Mouse (Mus musculus): ENCODE results near the gene Cdk20.
A peak's percentile ranks its signal among the peaks of the same experiment; 100 is the strongest.

The Cdk20 gene

DNA sequence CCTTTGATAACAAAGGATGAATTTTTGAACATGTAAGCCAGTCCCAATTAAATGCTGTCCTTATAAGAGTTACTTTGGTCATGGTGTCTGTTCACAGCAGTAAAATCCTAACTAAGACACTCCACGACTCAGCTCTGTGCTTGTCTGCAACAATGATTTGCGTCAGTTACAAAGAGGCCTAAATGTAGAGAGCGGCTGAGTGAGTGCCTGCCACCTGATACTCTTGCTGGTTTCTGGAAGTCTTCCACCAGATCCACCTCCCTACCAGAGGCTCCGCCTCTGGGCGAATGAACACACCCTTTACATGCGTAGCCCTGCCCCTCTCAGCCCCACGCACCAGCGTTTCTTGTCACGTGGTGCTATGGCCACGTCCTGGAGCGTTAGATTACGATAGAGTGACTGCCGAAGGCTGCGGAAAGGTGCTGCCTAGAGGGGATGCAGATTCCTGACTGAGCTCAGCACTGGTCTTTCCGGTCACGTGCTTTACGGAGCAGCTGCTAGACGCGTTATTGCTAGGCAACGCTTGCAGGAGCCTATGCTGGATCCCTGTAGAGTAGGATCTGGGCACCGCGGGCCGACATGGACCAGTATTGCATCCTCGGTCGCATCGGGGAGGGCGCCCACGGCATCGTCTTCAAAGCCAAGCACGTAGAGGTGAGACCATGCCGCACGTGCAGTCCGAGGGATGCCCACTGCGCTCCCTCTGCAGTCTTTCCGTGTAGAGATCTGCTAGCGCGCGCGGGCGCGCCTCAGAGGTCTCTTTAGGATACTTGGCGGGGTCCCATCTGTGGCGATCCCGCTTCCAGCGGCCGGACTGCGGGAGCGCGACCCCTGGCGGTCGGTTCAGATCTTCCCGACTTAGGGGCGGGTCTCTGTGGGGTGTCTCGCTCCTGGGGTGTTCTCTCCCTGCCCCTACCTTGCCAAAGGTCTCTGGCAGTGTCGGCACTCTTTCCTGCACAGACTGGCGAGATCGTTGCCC lies at the start of gene Cdk20:
TSS of gene Cdk20 (plus strand) at position 298 of the 979 bp plus-strand sequence.
- DNase-seq (ENCODE audit: low spot score) = peak; percentile 96

DNA sequence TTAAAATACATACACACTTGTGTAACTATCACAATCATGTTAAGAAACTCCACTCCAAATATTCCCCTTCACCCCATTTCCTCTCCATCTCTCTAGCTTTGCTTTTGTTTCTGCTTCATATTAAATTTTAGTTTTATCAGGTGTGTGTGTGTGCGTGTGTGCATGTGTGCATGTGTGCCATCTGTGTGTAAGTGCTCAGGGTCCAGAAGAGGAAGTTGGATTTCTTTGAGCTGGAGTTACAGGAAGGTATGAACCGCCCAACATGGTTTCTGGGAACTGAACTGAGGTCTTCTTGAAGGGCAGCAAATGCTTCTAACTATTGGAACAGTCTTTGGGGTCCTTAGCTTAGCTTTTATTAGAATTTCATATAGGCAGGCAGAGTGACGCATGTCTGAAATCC lies 47.2 kb upstream of the Cdk20 start:
- DNase-seq (ENCODE audit: low spot score) = no peak

DNA sequence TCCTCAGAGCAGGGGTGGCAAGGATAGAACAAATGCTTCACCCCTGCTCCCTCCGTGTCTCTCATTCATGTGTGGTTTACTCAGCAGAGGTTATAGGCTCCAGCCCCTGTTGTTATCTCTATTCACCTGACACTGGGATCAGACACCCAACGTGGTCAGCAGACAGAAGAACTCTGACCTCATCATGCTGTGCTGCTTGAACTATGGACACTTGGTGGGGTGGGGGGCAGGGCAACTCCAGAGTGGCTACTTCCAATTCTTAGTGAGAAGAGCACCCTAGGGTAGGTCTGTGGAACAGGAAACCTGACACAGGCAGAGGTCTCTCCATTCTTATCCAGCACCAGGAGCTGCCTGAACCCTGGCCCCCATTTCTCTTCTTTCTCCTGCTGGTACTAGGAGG lies 46.1 kb upstream of the Cdk20 start:
- no peak for DNase-seq (ENCODE audit: low spot score)

DNA sequence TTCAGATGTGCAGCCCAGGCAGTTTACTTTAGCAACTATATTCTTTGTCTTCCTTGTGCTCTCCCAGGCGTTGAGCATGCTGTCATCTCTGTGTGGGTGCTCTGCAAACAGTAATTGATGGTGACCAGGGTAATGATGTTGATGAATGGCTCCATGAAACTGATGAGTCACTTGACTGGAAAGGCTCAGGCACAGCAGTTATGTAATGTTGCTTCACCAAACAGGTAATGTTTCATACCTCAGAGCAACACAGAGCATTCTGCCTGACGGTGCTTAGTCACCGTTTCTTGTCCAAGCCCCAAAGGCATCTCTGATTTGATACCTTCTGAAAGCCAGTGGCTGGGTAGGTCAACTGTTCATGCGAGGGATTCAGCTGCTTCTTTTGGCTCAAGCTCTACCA lies 43.7 kb upstream of the Cdk20 start:
- DNase-seq (ENCODE audit: low spot score) = no peak

DNA sequence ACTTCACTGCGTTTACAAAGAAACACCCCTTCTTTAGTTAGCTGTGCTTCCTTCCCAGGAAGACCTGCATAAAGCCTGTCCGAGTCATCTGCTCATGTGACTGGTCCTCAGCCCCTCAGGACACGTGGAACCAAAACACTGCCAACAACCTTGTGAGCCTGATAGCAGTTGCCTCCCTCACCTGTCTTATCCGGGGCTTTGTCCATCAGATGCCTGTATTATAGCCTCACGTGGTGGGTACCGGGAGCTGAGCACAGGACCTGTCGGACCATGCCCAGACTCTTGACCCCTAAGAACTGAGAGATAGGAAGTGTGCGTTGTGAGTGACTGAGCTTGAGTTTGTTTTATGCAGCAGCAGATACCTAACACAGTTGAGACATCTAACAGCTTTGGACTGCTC lies 35.1 kb upstream of the Cdk20 start:
- DNase-seq (ENCODE audit: low spot score) = no peak

DNA sequence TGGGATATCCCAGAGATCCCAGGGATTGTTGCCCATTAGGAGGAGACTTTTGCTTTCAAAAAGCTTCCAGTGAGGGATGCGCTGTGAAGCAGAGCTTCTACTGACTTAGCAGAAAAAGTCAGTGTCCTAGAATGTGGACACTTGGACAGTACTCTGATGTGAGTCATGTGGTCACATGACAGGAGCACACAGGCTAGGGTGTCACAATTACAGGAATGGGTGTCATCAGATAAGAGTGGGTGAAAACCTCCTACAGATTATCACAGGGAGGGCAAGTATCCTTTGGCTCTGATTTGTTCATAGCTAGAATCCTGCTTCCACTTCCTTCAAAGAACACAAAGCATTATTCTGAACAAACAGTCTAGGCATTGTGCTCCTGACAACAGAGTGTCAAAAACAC lies 34.0 kb upstream of the Cdk20 start:
- DNase-seq (ENCODE audit: low spot score) = no peak

DNA sequence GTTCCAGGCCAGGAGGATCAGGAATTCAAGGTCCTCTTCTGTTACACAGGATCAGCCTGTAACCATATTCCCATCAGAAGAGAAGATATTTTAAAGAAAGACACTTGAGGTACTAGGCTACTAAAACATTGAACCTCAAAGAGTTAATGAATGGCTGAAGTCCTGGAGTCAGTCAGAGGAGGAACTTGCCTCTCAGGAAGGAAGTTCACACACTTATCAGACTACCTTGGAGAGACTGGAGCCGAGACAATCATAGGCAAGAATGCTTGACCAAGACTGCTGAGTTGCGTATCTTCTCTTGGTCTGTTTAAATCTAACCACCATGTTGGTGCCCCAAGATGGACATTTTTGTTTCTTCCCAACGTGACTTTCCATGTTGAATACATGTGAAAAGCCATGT lies 32.2 kb upstream of the Cdk20 start:
- DNase-seq (ENCODE audit: low spot score) = no peak

DNA sequence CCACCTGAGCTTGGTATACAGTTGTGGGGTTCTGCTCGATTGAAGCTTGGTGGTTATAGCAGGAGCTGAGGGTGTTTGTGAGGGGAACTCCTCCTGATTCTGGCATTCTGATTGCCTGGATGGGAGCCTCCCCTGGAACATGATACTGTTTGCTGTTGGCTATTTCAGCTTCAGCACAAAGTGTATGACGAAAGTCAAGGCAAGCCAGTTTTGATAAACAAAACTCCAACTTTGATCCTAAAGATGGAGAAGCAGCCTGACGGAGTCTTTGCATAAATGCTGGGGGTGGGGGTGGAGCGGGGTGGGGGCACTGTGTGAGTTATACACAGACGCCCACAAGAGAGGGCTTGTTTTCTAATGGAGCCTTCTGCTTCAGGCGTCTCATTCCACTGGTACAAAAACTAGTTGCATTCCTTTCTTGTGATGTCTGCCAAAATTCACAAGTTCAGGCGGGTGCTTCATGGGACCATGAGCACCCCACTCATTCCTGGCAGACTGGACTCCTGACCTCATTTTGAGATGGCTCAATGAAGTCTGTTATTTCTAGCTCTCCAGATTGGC lies 31.2 kb upstream of the Cdk20 start:
- DNase-seq (ENCODE audit: low spot score) = peak; percentile 2

DNA sequence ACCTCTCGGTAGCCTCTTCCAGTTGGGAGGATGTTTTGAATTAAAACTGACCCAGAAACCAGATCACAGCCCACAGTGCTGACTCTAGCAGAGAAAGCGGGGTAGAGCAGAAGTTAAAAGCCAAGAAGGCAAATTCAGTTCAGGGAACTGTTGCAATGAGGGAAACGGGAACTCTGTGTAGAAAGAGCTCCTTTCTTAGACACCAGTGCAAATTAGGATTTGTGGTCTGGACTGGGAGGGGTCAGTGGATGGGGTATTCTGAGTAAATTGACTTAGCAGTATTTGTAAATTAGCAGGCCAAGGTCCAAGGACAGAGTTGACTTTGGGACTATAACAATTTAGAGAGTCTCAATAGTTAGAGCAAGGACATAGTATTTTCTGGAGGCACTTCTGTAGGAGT lies 30.1 kb upstream of the Cdk20 start:
- DNase-seq (ENCODE audit: low spot score) = no peak

DNA sequence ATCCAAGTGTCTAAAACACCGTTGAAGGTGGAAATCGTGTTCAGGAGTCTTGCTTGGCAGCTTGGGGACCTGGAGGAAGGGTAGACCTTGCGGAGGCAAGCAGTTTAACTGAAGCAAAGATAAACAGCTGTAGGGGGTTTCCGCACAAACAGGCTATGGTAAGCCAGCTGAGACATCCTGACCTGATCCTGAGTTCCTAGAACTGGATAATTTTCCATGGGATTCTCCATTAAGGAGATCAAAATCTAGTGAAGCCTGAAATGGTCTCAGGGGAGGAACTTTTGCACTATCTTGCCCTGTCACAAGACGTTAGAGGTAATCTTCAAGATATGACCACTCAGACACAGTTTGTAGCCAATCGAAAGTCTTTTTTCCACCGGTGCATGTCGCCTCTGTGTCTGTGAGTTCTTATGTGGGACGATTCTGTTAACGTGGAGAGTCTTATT lies 29.6 kb upstream of the Cdk20 start:
- no peak for DNase-seq (ENCODE audit: low spot score)

DNA sequence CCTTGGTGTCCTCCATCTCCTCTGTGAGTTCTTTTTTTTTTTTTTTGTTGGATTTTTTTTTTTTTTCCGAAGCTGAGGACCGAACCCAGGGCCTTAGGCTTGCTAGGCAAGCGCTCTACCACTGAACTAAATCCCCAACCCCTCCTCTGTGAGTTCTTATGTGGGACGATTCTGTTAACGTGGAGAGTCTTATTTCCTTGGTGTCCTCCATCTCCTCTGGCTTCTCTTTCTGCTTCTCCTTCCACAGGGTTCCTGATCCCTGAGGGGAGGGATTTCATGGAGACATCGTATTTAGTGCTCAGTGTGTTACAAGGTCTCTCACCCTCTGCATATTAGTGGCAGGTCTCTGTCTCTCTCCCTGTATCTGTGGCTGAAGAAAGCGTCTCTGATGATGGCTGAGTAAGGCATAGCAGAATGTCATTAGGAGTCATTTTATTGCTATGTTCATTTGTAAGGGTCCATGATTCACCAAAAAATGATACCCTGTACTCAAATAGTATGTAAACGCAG lies 29.1 kb upstream of the Cdk20 start:
- no peak for DNase-seq (ENCODE audit: low spot score)

DNA sequence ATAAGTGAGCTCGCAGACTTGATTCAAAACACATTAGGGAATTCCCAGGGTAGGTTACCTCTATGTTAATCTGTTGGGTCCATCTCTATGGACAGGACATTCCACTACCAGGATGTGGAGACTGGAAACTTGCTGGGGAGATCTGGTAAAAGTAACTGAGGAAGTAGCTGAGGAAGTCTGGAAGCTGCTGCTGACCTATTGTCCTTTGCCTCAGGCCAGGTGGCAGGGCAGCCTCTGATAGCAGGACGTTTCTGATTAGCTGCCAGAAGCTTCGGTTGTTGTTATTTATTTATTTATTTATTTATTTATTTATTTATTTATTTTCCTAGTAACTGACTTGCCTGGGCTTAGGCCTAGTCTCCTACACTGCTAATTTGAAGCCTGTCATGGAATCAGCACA lies 28.6 kb upstream of the Cdk20 start:
- DNase-seq (ENCODE audit: low spot score) = no peak

DNA sequence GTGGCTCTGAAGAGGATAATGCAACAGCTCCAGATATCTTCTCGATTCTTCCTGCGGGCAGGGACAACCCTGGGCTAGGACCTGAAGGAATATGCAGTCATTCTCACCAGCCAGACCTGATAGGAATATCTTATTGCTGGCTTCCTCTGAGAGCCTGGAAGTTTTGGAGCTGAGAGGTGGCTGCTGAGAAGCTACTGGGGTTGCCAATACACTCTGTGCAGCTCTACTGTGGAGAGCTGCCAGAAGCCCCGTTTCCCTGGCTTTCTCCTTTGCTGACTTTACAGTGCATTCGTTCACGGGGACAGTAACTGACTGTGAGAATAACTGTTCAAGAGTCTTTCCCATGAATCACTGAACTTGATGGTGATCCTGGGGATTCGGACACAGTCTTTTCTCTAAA lies 26.6 kb upstream of the Cdk20 start:
- DNase-seq (ENCODE audit: low spot score) = no peak

DNA sequence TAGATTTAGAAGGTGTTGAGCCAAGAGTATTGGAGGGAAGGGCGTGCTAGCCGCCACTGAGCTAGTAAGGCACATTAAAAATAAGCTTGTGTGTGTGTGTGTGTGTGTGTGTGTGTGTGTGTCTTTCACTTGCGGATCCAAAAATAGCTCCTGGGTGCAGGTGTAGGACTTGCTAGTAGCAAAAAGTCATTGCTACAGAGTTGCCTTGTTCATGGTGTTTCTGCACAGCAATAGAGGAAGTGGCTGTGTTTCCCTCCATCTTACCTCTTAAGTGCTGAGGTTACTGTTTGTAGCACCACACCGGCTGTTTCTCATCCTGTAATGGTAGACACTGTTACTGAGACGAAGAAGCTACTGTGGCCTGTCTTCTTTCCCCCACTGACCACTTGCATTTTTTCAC lies 24.1 kb upstream of the Cdk20 start:
- no peak for DNase-seq (ENCODE audit: low spot score)

DNA sequence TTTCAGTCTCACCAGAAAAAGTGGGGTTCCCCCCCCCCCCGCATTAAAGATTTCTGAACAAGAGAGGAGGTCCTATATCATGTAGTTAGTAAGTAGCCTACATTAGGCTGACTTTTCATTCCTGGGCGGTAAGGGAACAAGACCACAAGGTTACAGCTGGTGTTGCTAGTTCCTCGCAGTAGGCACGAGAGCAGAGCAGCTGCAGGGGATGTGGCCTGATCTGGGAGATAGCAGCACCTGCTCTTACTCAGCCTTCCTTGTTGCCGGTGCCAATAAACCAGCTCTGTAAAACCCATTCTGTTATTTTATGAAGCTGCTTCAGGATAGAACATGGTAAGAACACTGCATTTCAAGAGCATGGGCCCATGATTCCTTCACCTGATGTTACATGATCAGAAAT lies 21.5 kb upstream of the Cdk20 start:
- DNase-seq (ENCODE audit: low spot score) = no peak

DNA sequence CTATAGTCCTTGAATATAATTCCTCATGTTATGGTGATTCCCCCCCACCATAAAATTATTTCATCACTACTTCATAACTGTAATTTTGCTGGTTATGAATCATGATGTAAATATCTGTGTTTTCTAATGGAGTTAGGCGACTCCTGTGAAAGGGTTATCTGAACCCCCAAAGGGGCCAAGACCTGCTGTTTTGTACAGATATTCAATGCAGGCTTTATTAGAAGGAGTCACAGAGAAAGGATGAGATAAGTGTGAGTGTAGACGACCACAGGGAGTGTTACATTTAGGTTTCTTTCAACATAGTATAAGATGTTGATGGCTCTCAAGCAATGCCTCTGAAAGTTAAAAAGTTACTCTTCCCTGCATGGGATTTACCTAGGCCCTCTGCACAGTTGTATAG lies 20.8 kb upstream of the Cdk20 start:
- no peak for DNase-seq (ENCODE audit: low spot score)

DNA sequence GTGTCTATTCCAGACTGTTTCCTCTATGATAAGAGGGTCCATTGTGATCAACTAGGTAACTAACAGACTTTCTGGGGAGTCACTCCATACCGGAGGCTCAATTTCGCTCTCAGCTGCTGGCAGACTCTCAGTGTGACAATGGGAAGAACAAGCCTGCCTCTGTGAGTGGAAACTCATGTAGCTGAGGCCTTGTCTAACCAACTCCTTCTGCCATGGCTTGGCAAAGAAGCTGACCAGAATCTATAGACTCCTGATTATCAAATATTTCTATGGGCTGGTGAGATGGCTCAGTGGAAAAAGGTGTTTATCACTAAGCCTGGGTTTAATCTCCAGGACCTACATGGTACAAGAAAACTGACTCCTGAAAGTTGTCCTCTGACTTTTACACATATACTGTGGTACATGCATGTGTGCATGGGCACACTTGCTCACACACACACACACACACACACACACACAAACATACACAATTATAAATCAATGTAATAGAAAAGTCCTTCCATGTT lies 19.3 kb upstream of the Cdk20 start:
- DNase-seq (ENCODE audit: low spot score) = no peak

DNA sequence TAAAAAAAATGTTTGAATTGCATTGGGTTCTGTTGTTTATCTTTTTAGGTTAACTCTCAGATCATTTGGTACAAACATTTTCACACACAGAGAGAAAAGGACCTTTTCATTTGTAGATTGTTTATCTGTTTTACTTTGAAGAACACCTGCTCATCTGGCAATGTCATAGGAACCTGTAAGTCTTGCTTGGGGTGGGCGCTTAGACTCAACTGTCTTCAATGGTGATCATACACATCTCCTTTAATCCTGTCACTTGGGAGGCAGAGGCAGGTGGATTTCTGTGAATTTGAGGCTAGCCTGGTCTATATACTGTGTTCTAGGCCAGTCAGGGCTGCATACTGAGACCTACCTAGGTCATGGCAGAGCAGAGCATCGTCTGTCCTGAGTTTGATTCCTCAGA lies 16.5 kb upstream of the Cdk20 start:
- DNase-seq (ENCODE audit: low spot score) = no peak

DNA sequence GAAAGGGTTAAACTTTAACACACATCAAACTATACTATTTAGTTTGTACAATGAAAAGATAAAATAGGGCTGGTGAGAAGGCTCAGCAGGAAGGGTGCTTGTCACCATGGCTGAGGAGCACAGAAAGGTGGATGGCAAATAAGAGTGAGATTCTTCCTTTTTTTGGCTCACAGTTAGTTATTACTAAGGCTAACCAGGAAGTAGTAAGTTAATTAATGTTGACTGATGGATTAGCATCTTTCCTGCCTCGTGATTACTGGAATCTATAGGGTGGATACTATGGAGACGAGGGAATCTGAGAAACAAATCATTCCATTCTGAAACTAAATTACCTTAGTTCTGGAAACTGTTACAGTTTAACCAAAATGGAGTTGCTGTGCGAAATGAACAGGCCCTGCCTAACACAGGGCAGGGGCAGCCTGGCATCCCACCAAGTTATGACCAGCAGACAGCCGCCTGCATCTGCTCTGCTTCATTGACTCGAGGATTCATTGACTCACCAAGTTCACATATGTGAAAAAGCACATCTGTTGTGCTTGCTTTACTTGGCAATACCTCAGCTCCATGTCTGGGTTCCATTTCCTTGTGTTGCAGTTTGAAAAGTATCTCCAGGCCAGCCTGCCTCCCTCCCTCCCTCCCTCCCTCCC lies 15.0 kb upstream of the Cdk20 start:
- DNase-seq (ENCODE audit: low spot score) = no peak

DNA sequence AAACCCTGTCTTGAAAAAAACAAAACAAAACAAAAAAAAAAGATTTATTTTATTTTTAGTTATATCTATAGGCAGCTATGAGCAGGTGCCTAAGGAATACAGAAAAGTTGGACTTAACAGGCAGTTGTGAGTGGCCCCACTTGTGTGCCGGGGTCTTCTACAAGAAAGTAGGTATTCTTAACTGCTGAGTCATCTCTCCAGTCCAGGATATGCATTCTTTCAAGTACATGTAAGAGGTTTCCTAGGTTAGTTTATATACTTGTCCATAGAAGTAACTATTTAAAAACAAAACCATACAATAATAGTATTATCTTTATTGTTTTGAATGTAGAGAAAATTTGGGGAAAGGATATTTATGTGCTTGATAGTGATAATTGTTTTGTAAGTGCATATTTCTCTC lies 11.3 kb upstream of the Cdk20 start:
- no peak for DNase-seq (ENCODE audit: low spot score)

DNA sequence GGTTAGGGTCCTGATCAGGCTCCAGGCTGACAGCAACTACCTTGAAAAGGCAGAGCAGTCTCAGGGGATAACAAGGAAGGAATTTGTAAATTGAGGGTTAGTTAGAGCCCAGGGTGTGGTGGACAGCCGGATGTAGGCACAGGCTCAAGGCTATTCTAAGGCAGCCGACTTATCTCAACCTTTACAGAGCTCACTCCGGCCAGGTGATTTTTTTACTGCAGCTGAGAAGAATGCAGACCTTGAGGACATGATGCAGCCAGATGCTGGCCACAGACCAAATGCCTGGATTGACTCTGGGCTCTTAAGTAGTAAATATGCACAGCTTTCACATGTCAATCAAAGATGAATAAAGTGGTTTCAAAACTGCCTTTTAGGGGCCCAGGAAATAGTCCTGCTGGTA lies 10.7 kb upstream of the Cdk20 start:
- no peak for DNase-seq (ENCODE audit: low spot score)

DNA sequence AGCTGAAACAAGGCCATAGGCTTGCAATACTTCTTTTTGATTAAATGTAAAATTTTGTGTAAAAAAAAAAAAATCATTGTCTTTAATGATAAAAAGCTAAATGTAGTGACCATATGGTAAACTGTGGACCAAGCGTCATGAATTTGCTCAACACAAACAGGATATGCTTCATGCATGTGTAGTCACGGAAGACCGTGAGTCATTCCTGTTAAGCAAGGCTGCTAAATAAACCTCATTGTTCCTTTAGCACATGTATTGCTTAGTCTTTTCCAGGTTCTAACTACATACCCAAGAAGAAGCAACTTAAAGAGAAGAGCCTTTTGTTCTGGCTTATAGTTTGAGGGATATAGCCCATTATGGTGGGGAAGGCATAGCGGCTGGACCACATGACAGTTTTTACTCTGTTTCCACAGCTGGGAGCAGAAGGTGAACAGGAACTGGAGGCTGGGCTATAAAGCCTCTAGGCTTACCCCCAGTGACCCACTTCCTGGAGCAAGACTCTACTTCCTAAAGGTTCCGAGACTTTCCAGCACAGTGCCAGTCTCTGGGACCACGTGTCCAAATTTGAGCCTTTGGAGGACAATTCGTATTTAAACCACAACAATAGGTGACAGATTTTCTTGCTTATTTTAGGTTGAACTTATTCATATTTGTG lies 10.0 kb upstream of the Cdk20 start:
- DNase-seq (ENCODE audit: low spot score) = no peak

Data from embryo, embryonic 10.5 days (tissue).